In genomic region chr4:138865092-138865491, GRCm38 (mm10) we compare ENCODE assay signal across 36 mouse cellular contexts. TPM values are rescaled to one million over a fixed set of nuclear protein-coding genes. Genes with fewer than 3 reads are reported as not detected.
"Had no signal": no experiment of that assay in that cellular context is flagged by ENCODE, and none has a peak within 500 bp of the region (broad histone marks: within the 10 kb centered on the region; RNA-seq: fewer than 3 reads in every experiment).

No protein-coding gene starts in this region.

- H3K4me2 ChIP-seq: heart, embryonic 11.5 days; heart, embryonic 13.5 days; heart, embryonic 15.5 days; hindbrain, embryonic 12.5 days; hindbrain, embryonic 14.5 days; intestine, embryonic 15.5 days; limb, embryonic 12.5 days; liver, embryonic 11.5 days had no signal

- H3K27ac ChIP-seq: heart, adult 2 months; heart, embryonic 13.5 days; heart, embryonic 15.5 days; hindbrain, embryonic 10.5 days; hindbrain, embryonic 12.5 days; hindbrain, embryonic 14.5 days; intestine, embryonic 15.5 days; layer of hippocampus, adult 2 months; left cerebral cortex, adult 2 months; limb, embryonic 10.5 days; limb, embryonic 12.5 days had no signal

- DNase-seq: gastrocnemius, postnatal 14 days; gastrocnemius, postnatal 36 days; heart, adult 11 months; heart, adult 2 months; heart, postnatal 14 days; heart, postnatal 36 days; kidney, adult 18-20 months; kidney, adult 8-10 months; kidney, postnatal 10 days; kidney, postnatal 4 days; liver had no signal

- H3K4me1 ChIP-seq: intestine, embryonic 15.5 days; limb, embryonic 12.5 days had no signal

- H3K4me3 ChIP-seq: heart, adult 2 months; heart, embryonic 13.5 days; heart, embryonic 15.5 days; hindbrain, embryonic 10.5 days; hindbrain, embryonic 12.5 days; intestine, embryonic 15.5 days; layer of hippocampus, adult 2 months; left cerebral cortex, adult 2 months; limb, embryonic 10.5 days; limb, embryonic 12.5 days had no signal

- H3K9me3 ChIP-seq: heart, embryonic 15.5 days; hindbrain, embryonic 10.5 days; hindbrain, embryonic 12.5 days; intestine, embryonic 15.5 days; limb, embryonic 10.5 days; limb, embryonic 12.5 days had no signal

- H3K36me3 ChIP-seq: heart, embryonic 13.5 days; heart, embryonic 15.5 days; hindbrain, embryonic 10.5 days; hindbrain, embryonic 12.5 days; intestine, embryonic 15.5 days; limb, embryonic 10.5 days; limb, embryonic 12.5 days had no signal

- H3K27me3 ChIP-seq: hindbrain, embryonic 12.5 days; intestine, embryonic 15.5 days had no signal

- ATAC-seq: hindbrain, embryonic 16.5 days; inflammation-experienced regulatory T-cells, adult 6 months; intestine, embryonic 15.5 days; intestine, postnatal 0 days had no signal

- H3K9ac ChIP-seq: heart, embryonic 13.5 days; heart, embryonic 15.5 days; hindbrain, embryonic 12.5 days; hindbrain, embryonic 14.5 days; intestine, embryonic 15.5 days; limb, embryonic 12.5 days had no signal

RNA-seq across cellular contexts. Expression of gene Pla2g5, which starts 1.8 kb away (rescaled TPM):
- polyA plus RNA-seq: hindbrain, embryonic 10.5 days; hindbrain, embryonic 12.5 days; inflammation-experienced regulatory T-cells, adult 6 months; limb, embryonic 12.5 days had no signal

RNA-seq across cellular contexts. Expression of gene Gm13030, which starts 8.7 kb away (rescaled TPM):
- total RNA-seq: gastrocnemius, adult 18-20 months; gastrocnemius, postnatal 14 days; gastrocnemius, postnatal 36 days; heart, adult 2 months; heart, postnatal 14 days; heart, postnatal 36 days; layer of hippocampus, adult 2 months; layer of hippocampus, postnatal 10 days; layer of hippocampus, postnatal 25 days; left cerebral cortex, adult 2 months; left cerebral cortex, postnatal 14 days; left cerebral cortex, postnatal 36 days had no signal
- polyA plus RNA-seq: gonadal fat pad, adult 2 months; heart, adult 2 months; heart, embryonic 11.5 days; heart, embryonic 13.5 days; heart, embryonic 15.5 days; heart, postnatal 0 days; hindbrain, embryonic 10.5 days; hindbrain, embryonic 12.5 days; hindbrain, embryonic 14.5 days; hindbrain, embryonic 16.5 days; inflammation-experienced regulatory T-cells, adult 6 months; intestine, embryonic 15.5 days; intestine, postnatal 0 days; kidney, embryonic 14.5 days; kidney, embryonic 16.5 days; limb, embryonic 10.5 days; limb, embryonic 12.5 days; limb, embryonic 14.5 days; liver, embryonic 11.5 days had no signal

RNA-seq across cellular contexts. Expression of gene Pla2g2e, which starts 12.7 kb away (rescaled TPM):
- total RNA-seq: gastrocnemius, adult 18-20 months; gastrocnemius, postnatal 14 days; gastrocnemius, postnatal 36 days; layer of hippocampus, adult 2 months; layer of hippocampus, postnatal 10 days; layer of hippocampus, postnatal 25 days; left cerebral cortex, adult 2 months; left cerebral cortex, postnatal 14 days; left cerebral cortex, postnatal 36 days had no signal
- polyA plus RNA-seq: heart, embryonic 11.5 days; heart, embryonic 13.5 days; heart, embryonic 15.5 days; hindbrain, embryonic 10.5 days; hindbrain, embryonic 12.5 days; hindbrain, embryonic 14.5 days; hindbrain, embryonic 16.5 days; inflammation-experienced regulatory T-cells, adult 6 months; intestine, embryonic 15.5 days; limb, embryonic 10.5 days; limb, embryonic 12.5 days; liver, embryonic 11.5 days had no signal
